Mouse (Mus musculus) forebrain, embryonic 13.5 days (tissue): ENCODE measurements at regions not wholly inside any gene's neighbourhood (a gene's known extent, or its start where the extent isn't known, plus 50 kb on each side); places are given as distances from the start of the nearest gene placed in this dataset.

ENCODE experiments used
- ATAC-seq: fragments of 200-750 bp; cut with Nextera tagmentation; 2 replicates; pipeline ENCODE4 v1.8.0; 2017
- H3K27ac ChIP-seq: fragments of 300-500 bp; sonication (generic); 2 replicates; pipeline ENCODE4 v1.5.1; 2015; ENCODE audit warnings: inconsistent platforms, mild to moderate bottlenecking, moderate library complexity
- H3K27me3 ChIP-seq: fragments of 300-500 bp; sonication (generic); 2 replicates; pipeline ENCODE4 v1.6.1; 2015; ENCODE audit warnings: mild to moderate bottlenecking, inconsistent platforms
- H3K36me3 ChIP-seq: fragments of 300-500 bp; sonication (generic); 2 replicates; pipeline ENCODE4 v1.6.1; 2015; ENCODE audit warnings: mild to moderate bottlenecking, inconsistent platforms; ENCODE audit not compliant: poor library complexity, severe bottlenecking
- H3K4me1 ChIP-seq: fragments of 300-500 bp; sonication (generic); 2 replicates; pipeline ENCODE4 v1.6.1; 2015; ENCODE audit warnings: inconsistent platforms
- H3K4me2 ChIP-seq: fragments of 300-500 bp; sonication (generic); 2 replicates; pipeline ENCODE4 v1.6.1; 2015; ENCODE audit warnings: inconsistent platforms, mild to moderate bottlenecking, moderate library complexity
- H3K4me3 ChIP-seq: fragments of 300-500 bp; sonication (generic); 2 replicates; pipeline ENCODE4 v1.5.1; 2015; ENCODE audit warnings: mild to moderate bottlenecking, inconsistent platforms
- H3K9ac ChIP-seq: fragments of 300-500 bp; sonication (generic); 2 replicates; pipeline ENCODE4 v1.6.1; 2015; ENCODE audit warnings: mild to moderate bottlenecking, inconsistent platforms
- H3K9me3 ChIP-seq: fragments of 300-500 bp; sonication (generic); replicated peaks from 2 replicates; pipeline ENCODE4 v1.6.1; 2016; ENCODE audit warnings: inconsistent platforms
- whole genome bisulfite sequencing: fragments of 180-500 bp; shearing (Covaris S2); methylation state at CpG from one replicate; pipeline ENCODE4 v1.1.7; 2015; 5-methylcytosine and 5-hydroxymethylcytosine counted together

GRCm38 (mm10) chr2:46678366-46678765 is 1561.2 kb upstream of the Zeb2 start:
- WGBS: 37% methylated on average over 2 of the region's 2 CpGs
- Histone ChIP-seq H3K27me3 (no peaks in the 10 kb centered on the region), H3K4me1 (no peaks in the 10 kb centered on the region), H3K36me3 (no peaks in the 10 kb centered on the region), H3K4me3 (no peak overlapping the region), H3K4me2 (no peak overlapping the region), H3K9ac (no peak overlapping the region), H3K27ac (no peak overlapping the region), H3K9me3 (no peaks in the 10 kb centered on the region)
- no peak for ATAC-seq

GRCm38 (mm10) chr2:46669517-46670291 is 1552.5 kb upstream of the Zeb2 start:
- H3K27ac ChIP-seq: no peak overlapping the region
- H3K4me3 ChIP-seq: no peak overlapping the region
- no peak overlapping the region for H3K9ac ChIP-seq
- no peak for ATAC-seq
- H3K36me3 ChIP-seq: no peaks in the 10 kb centered on the region
- H3K4me2 ChIP-seq: no peak overlapping the region
- H3K9me3 ChIP-seq: no peaks in the 10 kb centered on the region
- H3K4me1 ChIP-seq: peaks cover 18% of the 10 kb centered on the region
- no peaks in the 10 kb centered on the region for H3K27me3 ChIP-seq
- 88% methylated on average over 13 of the region's 13 CpGs for WGBS

DNA sequence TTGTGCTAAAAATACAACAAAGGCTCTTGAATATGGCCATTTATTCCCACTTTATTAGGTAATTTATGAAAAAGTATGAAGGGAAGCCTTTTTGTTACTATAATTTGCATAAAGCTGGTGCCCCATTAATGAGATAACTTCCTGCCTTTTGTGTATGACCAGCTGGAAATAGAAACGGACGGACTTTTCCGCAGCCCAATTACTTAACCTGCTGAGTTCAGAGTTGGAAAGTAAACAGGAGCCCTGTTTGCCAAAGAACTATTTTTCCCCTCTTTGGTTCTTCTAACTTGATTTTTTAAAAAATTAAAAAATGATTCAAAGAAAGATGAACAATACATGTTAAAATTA is 1549.8 kb upstream of the Zeb2 start:
- H3K4me3 ChIP-seq: no peak overlapping the region
- H3K4me2 ChIP-seq: peak overlapping the region; percentile 40; the same call in 1 of the 2 replicates
- H3K9me3 ChIP-seq: no peaks in the 10 kb centered on the region
- H3K36me3 ChIP-seq: no peaks in the 10 kb centered on the region
- H3K4me1 ChIP-seq: peaks cover 18% of the 10 kb centered on the region
- no peak overlapping the region for H3K27ac ChIP-seq
- peak; percentile 60 for ATAC-seq
- H3K9ac ChIP-seq: no peak overlapping the region
- 2% methylated on average over 3 of the region's 3 CpGs for WGBS
- no peaks in the 10 kb centered on the region for H3K27me3 ChIP-seq

GRCm38 (mm10) chr2:46666084-46666989 is 1549.1 kb upstream of the Zeb2 start:
- no peaks in the 10 kb centered on the region for H3K36me3 ChIP-seq
- H3K27ac ChIP-seq: no peak overlapping the region
- 22% methylated on average over 10 of the region's 10 CpGs for WGBS
- ATAC-seq: peak; percentile 88
- H3K4me2 ChIP-seq: peak overlapping the region; percentile 40
- peaks cover 18% of the 10 kb centered on the region for H3K4me1 ChIP-seq
- H3K9ac ChIP-seq: no peak overlapping the region; the same call in 1 of the 2 replicates
- no peak overlapping the region for H3K4me3 ChIP-seq
- no peaks in the 10 kb centered on the region for H3K9me3 ChIP-seq
- no peaks in the 10 kb centered on the region for H3K27me3 ChIP-seq

DNA sequence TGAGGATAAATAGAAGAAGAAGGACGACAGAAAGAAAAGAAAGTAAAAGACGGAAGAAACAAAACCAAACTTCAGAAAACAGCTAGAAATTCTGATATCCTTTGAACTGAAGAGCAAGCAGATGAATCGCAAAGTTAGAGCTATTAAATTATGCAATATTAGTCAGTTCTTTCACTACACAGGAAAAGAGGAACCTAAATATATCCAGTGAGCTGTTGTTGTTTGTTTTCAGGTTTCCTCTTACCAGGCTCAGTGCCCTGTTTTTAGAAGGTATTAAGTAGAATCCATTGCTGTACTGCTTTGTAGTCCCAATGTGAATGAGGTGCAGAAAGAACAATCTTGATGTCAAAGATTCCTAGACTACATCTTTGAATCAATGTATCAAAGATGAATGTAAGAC is 1544.7 kb upstream of the Zeb2 start:
- H3K9ac ChIP-seq: no peak overlapping the region
- no peaks in the 10 kb centered on the region for H3K36me3 ChIP-seq
- no peak overlapping the region for H3K27ac ChIP-seq
- no peaks in the 10 kb centered on the region for H3K9me3 ChIP-seq
- H3K4me1 ChIP-seq: peaks cover 16% of the 10 kb centered on the region
- no peaks in the 10 kb centered on the region for H3K27me3 ChIP-seq
- no peak overlapping the region for H3K4me2 ChIP-seq
- H3K4me3 ChIP-seq: no peak overlapping the region
- WGBS: 87% methylated on average over 3 of the region's 3 CpGs
- ATAC-seq: no peak

GRCm38 (mm10) chr2:46660577-46660976 is 1543.4 kb upstream of the Zeb2 start:
- H3K4me2 ChIP-seq: no peak overlapping the region
- H3K36me3 ChIP-seq: no peaks in the 10 kb centered on the region
- no peak for ATAC-seq
- H3K9me3 ChIP-seq: no peaks in the 10 kb centered on the region
- H3K9ac ChIP-seq: no peak overlapping the region
- H3K27me3 ChIP-seq: no peaks in the 10 kb centered on the region
- no peak overlapping the region for H3K27ac ChIP-seq
- 90% methylated on average over 3 of the region's 3 CpGs for WGBS
- H3K4me1 ChIP-seq: peaks cover 3% of the 10 kb centered on the region; the same call in 1 of the 2 replicates
- no peak overlapping the region for H3K4me3 ChIP-seq

GRCm38 (mm10) chr2:46655289-46655688 is 1538.1 kb upstream of the Zeb2 start:
- no peak overlapping the region for H3K4me3 ChIP-seq
- no peaks in the 10 kb centered on the region for H3K27me3 ChIP-seq
- no peak overlapping the region for H3K27ac ChIP-seq
- H3K36me3 ChIP-seq: no peaks in the 10 kb centered on the region
- no peak overlapping the region for H3K9ac ChIP-seq
- no peaks in the 10 kb centered on the region for H3K4me1 ChIP-seq
- H3K9me3 ChIP-seq: no peaks in the 10 kb centered on the region
- no peak for ATAC-seq
- no peak overlapping the region for H3K4me2 ChIP-seq
- WGBS: 87% methylated on average over 1 of the region's 1 CpGs

GRCm38 (mm10) chr2:46652616-46653015 is 1535.4 kb upstream of the Zeb2 start:
- H3K4me1 ChIP-seq: no peaks in the 10 kb centered on the region
- no peak overlapping the region for H3K9ac ChIP-seq
- H3K36me3 ChIP-seq: no peaks in the 10 kb centered on the region
- H3K4me2 ChIP-seq: no peak overlapping the region
- no peak overlapping the region for H3K27ac ChIP-seq
- no peaks in the 10 kb centered on the region for H3K9me3 ChIP-seq
- ATAC-seq: no peak
- no peak overlapping the region for H3K4me3 ChIP-seq
- WGBS: 93% methylated on average over 1 of the region's 1 CpGs
- H3K27me3 ChIP-seq: no peaks in the 10 kb centered on the region

- no peaks in the 10 kb centered on the region for H3K4me1 ChIP-seq
- H3K4me3 ChIP-seq: no peak overlapping the region
- H3K36me3 ChIP-seq: no peaks in the 10 kb centered on the region
- H3K27ac ChIP-seq: no peak overlapping the region
- no peak for ATAC-seq
- H3K4me2 ChIP-seq: no peak overlapping the region
- H3K27me3 ChIP-seq: no peaks in the 10 kb centered on the region
- no peak overlapping the region for H3K9ac ChIP-seq
- no peaks in the 10 kb centered on the region for H3K9me3 ChIP-seq
- 83% methylated on average over 2 of the region's 2 CpGs for WGBS
Measured at GRCm38 (mm10) chr2:46646366-46646765, 1529.2 kb upstream of the Zeb2 start.

DNA sequence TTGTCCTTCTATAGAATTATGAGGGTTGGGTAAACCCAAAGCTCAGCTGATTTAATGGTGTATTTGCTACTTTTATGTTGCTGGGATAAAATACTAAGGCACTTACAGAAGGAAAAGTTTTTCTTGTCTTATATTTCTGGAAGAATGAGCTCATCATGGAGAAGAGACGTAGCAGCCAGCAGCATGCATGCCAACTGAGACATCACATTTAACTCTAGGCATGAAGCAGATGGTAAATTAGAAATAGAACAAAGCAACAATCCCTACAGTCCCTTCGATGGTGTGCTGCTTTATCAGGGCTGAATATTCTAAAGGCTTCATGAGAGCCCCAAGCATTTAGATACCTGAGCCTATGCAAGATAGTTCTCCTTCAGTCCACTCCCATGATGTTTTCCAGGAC is 1492.0 kb upstream of the Zeb2 start:
- ATAC-seq: no peak

GRCm38 (mm10) chr2:46581773-46582172 is 1464.6 kb upstream of the Zeb2 start:
- H3K36me3 ChIP-seq: no peaks in the 10 kb centered on the region
- H3K4me1 ChIP-seq: no peaks in the 10 kb centered on the region
- no peak overlapping the region for H3K9ac ChIP-seq
- H3K27me3 ChIP-seq: no peaks in the 10 kb centered on the region
- no peaks in the 10 kb centered on the region for H3K9me3 ChIP-seq
- no peak overlapping the region for H3K4me3 ChIP-seq
- ATAC-seq: no peak
- 78% methylated on average over 2 of the region's 2 CpGs for WGBS
- H3K27ac ChIP-seq: no peak overlapping the region
- H3K4me2 ChIP-seq: no peak overlapping the region

More for the DNA sequence above, 1492.0 kb upstream of the Zeb2 start:
- Histone ChIP-seq H3K36me3 (no peaks in the 10 kb centered on the region), H3K4me2 (no peak overlapping the region), H3K4me3 (no peak overlapping the region), H3K9me3 (no peaks in the 10 kb centered on the region), H3K4me1 (no peaks in the 10 kb centered on the region), H3K9ac (no peak overlapping the region), H3K27ac (no peak overlapping the region), H3K27me3 (no peaks in the 10 kb centered on the region)
- WGBS: 83% methylated on average over 2 of the region's 2 CpGs

DNA sequence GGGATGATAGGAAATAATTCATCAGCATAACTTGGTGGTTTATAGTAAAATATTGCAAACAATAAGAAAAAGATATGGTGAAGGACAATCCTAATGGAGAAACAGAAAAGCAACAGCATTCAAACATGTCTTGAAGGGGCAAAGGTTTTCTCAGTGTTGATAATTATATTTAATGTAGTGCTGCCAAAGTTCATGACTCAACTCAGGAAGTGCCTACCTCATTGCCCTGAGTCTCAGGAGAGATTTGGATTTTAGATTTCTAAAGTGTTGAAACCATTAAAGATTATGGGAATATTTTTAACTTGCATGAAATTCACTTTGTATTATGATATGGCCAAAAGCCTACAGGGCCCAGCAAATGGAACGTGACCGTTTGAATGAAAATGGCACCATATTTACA is 1453.2 kb upstream of the Zeb2 start:
- no peak overlapping the region for H3K27ac ChIP-seq
- WGBS: 91% methylated on average over 2 of the region's 2 CpGs

More for the DNA sequence above, 1453.2 kb upstream of the Zeb2 start:
- ATAC-seq: no peak
- Histone ChIP-seq H3K4me2 (no peak overlapping the region), H3K4me1 (no peaks in the 10 kb centered on the region), H3K4me3 (no peak overlapping the region), H3K9ac (no peak overlapping the region), H3K27me3 (no peaks in the 10 kb centered on the region), H3K36me3 (no peaks in the 10 kb centered on the region), H3K9me3 (no peaks in the 10 kb centered on the region)
